Mouse (Mus musculus) testis, adult 2 months (tissue): Measurements from ENCODE around the gene Inpp5f.

ENCODE experiments used
- CTCF ChIP-seq: fragments of 200-500 bp; IDR thresholded peaks from 2 replicates; pipeline ENCODE4 v1.5.1; 2012; ENCODE audit warnings: low read depth, mild to moderate bottlenecking, inconsistent platforms, low read length, moderate library complexity; ENCODE audit not compliant: control insufficient read depth, insufficient read depth, insufficient replicate concordance
- POLR2A ChIP-seq: fragments of 200-500 bp; IDR thresholded peaks from 2 replicates; pipeline ENCODE4 v1.6.1; 2012; ENCODE audit warnings: low read depth, mild to moderate bottlenecking, inconsistent platforms, low read length, moderate library complexity; ENCODE audit not compliant: control insufficient read depth

GRCm38 (mm10) chr7:128726999-128727398 lies 115.9 kb downstream of the Inpp5f start:
- no peak for TF ChIP-seq CTCF
- no peak for TF ChIP-seq POLR2A
